Mouse (Mus musculus) left cerebral cortex, postnatal 14 days (tissue): ENCODE measurements around the gene Faf2. TPM values are rescaled to one million over a fixed set of nuclear protein-coding genes. Genes with fewer than 3 reads are reported as not detected.

Experiments used
- DNase-seq, 2 experiments: peaks; one replicate each; pipeline ENCODE4 v3.0.0; 2021 to 2022; ENCODE audit warnings: low spot score in 2 of 2, mixed read lengths in 1 of 2
- intact Hi-C: fragments of 180-260 bp; cut with DNase I; formaldehyde crosslinking; loops from one replicate; pipeline ENCODE4 v1.15.1; 2025
- total RNA-seq, 2 experiments: library from RNA; stranded (reverse); gene quantifications; 2 replicates each; pipeline ENCODE4 v1.2.3; 2021

The Faf2 gene
- total RNA-seq, 2 experiments from 2014 or later, result 47.4 to 57.3 TPM

DNA sequence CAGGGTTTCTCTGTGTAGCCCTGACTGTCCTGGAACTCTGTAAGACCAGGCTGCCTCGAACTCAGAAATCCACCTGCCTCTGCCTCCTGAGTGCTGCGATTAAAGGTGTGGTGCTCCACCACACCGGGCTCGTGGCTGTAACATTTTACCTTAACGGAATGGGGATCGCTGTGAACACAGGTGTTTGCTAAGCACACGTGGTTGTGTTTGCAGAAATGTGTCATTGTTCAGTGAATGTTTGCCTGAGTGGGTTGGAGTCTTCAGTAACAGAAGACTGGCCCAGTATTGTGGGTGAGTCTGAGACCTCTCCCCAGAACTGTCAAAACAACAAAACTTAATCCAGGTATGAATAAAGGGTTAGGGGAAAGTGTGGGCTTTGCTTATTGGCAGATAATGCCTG lies 43.5 kb downstream of the Faf2 start:
- no peak for DNase-seq
- intact Hi-C loops, result no loop called here

DNA sequence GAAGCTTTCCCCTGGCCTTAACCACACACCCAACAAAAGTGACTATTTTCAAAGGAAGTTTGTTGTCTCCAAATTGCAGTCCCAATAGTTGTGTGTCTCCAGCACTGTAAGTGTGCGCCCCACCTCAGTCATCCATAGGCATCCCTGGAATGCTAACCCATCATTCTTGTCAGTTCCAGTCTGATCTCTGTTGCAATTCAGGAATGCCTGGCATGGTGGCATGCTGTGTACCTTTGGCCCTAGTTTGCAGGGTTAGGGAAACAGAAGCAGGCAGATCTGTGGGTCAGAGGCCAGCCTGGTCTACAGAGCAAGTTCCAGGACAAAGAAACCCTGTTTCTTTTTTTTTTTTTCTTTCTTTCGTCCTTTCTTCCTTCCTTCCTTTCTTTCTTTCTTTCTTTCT lies 48.9 kb downstream of the Faf2 start:
- no peak for DNase-seq
- intact Hi-C loops, result no loop called here

- DNase-seq, result no peak
- intact Hi-C loops, result no loop called here
Observed at GRCm38 (mm10) chr13:54675895-54676590, 54.5 kb downstream of the Faf2 start.

GRCm38 (mm10) chr13:54678263-54678662 lies 56.7 kb downstream of the Faf2 start:
- intact Hi-C loops, result no loop called here
- DNase-seq, result no peak

DNA sequence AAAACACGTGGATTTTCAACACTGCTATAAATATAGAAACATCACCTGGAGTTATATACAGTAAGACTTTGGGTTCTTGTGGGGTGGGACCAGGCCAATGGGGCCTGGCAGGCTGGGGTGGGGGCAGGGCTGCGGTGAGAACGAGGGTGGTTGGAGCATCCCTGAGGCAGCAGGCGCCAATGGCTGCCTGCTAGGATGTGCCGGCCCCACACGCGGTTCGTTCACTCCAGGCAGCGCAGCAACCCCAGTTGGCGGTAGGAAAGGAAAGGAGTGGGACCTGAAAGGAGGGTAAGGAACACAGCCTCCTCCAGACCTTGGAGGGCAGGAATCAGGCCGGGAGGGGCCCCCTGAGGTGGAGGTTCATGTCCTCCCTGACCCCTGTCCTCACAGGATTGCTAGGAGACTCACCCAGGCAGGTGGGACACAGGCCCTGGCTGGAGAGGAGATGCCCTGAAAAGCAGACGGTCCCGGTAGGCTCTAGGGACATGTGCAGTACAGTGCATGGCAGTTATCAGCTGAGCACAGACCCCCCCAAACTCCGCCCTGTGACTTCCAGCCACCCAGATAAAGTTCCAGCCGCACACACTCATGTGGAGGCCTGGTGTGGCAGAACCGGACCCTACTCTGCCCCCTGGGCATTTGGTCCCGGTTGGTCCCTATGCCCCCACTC lies 58.7 kb downstream of the Faf2 start:
- intact Hi-C loops, result no loop called here
- DNase-seq, result no peak

DNA sequence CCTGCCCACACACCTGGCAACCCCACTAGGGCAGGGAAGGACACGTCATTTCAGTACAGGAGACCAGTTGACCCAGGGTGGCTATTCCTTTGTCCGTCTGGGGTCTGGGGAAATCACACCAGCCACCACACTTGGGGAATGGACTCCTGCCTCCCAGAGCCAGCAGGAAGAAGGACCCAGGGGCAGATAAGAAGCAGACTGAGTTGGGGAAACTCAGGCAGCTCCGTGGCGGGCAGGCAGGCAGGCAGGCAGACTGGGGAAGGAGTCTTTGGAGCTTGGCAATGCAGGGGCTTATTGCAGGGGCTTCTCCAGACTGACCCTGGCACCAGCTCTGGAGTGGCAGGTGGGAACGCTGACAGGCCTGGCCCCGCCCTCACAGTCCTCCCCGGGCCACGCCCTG lies 59.7 kb downstream of the Faf2 start:
- intact Hi-C loops, result no loop called here
- no peak for DNase-seq

DNA sequence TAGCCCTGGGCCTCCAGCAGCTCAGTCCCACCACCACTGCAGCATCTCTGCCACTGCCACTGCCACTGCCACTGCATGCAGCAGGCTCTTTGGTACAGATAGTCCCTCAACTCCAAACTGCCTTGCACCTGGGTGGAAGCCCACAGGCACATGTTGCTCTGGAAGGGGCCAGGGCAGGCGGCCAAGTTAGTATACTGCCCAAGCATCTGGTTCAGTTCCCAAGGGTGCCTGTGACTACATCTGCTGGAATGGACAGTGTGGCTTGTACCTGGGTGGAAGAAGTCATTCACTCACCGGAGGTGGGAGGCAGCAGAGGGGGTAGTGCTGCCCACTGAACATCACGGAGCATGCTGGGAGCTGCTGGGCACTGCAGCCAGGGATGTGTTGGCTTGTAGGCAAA lies 61.7 kb downstream of the Faf2 start:
- intact Hi-C loops, result no loop called here
- DNase-seq, result no peak

DNA sequence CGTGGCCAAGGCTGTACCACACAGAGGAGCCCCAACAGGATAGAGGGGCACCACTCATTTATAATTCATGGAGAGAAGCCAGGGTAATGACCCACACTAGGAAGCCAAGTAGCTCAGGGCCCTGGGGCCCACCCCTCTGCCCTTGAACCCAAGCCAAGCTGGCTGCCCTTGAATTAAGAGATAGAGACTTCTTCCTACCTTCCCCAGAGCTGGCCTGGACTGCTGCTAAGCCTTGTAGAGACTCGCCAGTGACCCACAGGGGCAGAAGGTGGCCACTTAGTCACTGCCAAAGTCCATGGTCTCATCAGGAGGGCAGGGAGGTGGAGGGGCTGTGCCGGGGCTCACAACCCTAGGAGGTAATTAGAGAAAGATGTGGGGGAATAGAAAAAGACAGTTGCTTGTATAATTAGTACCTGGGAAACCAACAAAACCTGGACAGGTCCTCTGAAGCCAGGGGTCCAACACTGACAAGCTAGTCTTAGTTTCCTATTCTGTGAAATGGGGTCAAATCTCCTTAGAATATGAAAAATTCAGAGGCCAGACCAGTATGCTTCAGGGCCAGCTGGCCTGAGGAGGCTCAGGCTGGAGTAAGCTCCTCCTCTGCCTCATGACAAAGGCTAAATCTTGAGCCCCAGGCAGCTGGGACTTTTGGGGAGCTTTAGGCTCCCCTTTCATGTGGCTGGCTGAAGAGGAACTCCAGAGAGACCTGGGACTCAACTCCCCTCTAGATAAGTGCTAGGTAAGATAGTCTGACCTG lies 62.7 kb downstream of the Faf2 start:
- intact Hi-C loops, result no loop called here

GRCm38 (mm10) chr13:54685174-54685573 lies 63.6 kb downstream of the Faf2 start:
- no peak for DNase-seq
- intact Hi-C loops, result no loop called here

More for the DNA sequence above, 62.7 kb downstream of the Faf2 start:
- DNase-seq, result no peak

- DNase-seq, result no peak
- intact Hi-C loops, result no loop called here
Observed at GRCm38 (mm10) chr13:54686139-54687053, 64.8 kb downstream of the Faf2 start.

GRCm38 (mm10) chr13:54687096-54687495 lies 65.5 kb downstream of the Faf2 start:
- intact Hi-C loops, result no loop called here

GRCm38 (mm10) chr13:54687575-54688424 lies 66.2 kb downstream of the Faf2 start:
- intact Hi-C loops, result no loop called here
- peak; percentile 97 to 99 for DNase-seq

More at GRCm38 (mm10) chr13:54687096-54687495, 65.5 kb downstream of the Faf2 start:
- DNase-seq, result peak; percentile 74 to 75

DNA sequence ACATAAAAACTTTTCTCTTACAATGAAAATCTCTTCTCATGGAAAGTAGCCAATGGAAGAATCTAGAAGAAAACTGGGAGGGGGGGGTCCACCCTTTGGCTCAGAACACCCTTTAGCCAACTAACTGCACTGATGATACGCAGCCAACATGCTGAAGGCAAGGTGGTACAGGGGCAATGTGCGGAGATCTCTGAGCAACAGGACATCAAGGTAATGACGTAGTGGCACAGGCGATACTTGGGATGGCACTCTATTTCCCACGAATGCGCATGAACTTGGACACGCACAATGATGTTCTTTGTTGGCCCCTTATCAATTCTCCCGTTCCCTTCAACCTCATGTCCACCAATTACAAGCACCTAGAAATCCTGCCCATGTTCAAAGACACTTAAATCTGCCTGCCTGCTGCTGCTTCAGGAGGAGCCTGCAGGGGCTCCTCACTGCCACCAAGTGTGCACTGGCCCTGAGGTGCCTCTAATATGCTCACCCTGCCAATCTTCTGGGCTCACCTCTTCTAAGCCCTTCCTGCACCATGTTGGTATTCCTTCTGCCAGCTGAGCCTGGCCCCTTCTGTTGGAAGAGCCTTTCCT lies 68.7 kb downstream of the Faf2 start:
- intact Hi-C loops, result no loop called here
- no peak for DNase-seq

DNA sequence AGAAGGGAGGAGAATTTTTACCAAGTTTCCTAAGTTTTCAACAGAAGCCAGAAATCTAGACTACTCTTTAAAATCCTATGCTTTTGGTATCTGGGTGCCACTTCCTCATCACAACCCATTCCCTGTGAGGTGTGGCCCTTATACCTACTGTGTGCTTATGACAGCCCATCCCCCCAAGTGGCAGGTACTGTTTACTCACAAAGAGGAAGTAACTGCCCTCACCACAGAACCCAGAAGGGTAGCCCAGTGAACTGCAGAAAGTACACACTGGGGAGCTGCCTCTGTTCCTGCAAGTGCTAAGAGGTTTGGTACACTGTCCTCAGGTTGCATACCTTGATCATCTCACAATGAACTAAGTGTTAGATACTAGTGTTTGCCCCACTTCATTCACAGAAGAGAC lies 70.2 kb downstream of the Faf2 start:
- intact Hi-C loops, result no loop called here
- no peak for DNase-seq

DNA sequence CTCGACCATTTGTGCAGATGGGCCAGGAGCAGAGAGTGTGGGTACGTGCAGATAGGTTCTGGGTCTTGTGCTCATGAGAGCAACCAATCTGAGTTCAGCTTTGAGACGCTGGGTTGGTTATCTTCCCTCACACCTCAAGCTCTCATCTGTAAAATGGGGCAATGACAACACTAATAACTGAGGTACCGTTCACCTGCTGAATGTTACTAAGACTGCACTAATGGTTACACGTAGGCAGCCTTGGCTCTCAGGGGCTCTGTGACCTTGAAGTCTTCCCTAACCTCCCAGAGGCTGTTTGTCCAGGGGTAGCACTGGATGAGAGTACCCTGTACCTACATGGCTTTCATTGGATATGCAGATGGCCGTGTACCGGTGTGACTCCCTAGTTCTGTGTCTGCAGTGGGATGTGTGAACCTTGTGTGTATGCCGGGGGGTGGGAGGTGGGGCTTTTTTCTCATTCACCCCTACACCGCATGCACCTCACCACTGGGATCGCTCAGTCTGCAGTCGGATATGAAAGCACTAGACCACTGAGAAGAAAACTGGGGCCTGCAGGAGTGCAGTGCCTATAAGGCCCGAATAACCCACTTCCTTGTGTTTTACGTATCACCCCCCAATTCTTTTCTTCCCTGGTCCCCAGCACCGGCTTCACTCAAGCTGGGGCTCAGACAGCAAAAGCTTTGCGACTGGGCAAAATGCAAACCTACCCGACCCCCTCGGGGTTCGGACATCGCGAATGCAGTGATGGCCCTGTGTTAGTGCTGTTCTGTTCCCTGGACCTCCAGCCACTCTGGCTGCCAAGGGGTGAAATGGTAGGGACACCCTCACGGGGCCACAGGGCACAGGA lies 71.3 kb downstream of the Faf2 start:
- intact Hi-C loops, result no loop called here
- peak in 1 of 2 experiments; percentile 50 for DNase-seq

GRCm38 (mm10) chr13:54693558-54694347 lies 72.2 kb downstream of the Faf2 start, which contains the start of gene Rnf44:
Gene Rnf44, minus strand, starts transcription at chr13:54693907.
- peak; percentile 99 for DNase-seq
- intact Hi-C loops, result no loop called here
